Mouse (Mus musculus): ENCODE data around the gene Adgrd1. TPM values are rescaled to one million over a fixed set of nuclear protein-coding genes. Genes with fewer than 3 reads are reported as not detected.

Adgrd1 gene
- total RNA-seq, 2 experiments from 2014 or later = 6.5 to 8.5 TPM

DNA sequence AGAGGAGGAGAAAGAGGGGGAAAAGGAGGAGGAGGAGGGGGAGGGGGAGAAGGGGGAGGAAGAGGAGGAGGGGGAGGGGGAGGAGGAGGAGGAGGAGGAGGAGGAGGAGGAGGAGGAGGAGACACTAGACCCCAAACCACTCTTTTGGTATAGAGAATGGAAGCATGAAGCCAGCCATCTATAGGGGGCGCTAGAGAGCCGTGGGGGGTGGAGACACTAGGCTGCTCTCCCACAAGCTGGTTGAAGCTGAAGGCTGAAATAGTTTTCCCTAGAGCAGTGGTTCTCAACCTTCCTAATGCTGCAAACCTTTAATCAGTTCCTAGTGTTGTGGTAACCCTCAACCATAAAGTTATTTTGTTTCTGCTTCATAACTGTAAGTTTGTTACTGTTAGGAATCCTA lies 89.7 kb downstream of the Adgrd1 start:
- peak; percentile 33 to 67 for DNase-seq
- intact Hi-C loops (cut with DNase I) = no loop called here

DNA sequence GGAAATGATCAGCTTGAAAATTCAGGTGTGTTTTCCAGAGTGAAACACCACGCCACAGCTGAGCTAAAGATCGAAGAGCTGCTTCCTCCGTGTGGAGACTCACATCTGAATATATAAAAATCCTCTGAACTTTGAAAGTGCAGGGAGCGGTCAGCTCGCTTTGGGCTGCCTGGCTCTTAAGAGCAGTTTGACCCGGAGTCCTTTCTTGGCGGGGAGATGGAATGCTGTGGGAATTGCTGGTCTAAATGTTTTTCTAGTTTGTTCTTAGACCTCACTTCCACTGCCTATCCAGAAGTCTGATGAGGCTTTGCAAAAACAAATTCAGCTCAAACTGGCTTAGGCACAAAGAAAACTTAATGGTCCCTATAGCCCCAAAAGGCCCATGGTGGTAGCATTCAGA lies 90.4 kb downstream of the Adgrd1 start:
- intact Hi-C loops (cut with DNase I) = no loop called here
- DNase-seq = no peak

DNA sequence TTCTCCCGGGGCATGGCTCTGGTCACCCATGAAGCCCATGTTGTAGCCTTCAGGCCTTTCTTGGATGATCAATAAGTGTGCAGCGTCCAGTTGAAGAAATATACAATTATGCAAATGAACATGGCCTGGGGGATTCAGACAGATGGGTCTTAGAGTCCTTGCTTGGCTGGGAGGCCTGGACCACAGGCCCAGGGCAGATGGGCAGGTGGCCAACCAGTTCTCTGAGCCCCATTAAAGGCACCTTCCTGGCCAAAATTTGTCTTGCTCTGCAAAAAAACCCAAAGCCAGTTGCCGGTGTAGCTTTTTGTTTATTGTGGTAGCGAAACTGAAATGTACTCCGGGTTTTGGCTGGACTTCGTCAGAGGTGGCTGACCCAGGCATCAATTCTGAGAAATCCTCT lies 92.5 kb downstream of the Adgrd1 start:
- intact Hi-C loops (cut with DNase I) = no loop called here
- DNase-seq = no peak

DNA sequence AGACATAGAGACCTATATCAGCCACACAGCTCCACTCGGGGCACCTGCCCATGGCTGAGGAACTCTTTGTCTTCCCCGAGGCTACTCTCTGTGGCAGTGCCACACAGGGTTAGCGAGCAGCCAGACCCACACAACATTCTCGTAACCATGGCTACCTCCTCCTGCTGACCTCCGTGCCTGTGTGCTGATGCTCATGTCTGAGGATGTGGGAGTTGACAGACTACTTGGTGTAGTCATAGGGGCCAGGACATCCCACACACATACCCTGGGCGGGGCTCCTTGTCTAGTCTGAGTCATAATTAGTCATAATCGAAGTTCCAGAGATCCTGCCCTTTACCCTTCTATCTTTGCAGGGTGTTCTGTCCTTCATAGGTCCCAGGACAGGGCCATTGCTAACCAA lies 93.5 kb downstream of the Adgrd1 start:
- intact Hi-C loops (cut with DNase I) = no loop called here
- DNase-seq = no peak

DNA sequence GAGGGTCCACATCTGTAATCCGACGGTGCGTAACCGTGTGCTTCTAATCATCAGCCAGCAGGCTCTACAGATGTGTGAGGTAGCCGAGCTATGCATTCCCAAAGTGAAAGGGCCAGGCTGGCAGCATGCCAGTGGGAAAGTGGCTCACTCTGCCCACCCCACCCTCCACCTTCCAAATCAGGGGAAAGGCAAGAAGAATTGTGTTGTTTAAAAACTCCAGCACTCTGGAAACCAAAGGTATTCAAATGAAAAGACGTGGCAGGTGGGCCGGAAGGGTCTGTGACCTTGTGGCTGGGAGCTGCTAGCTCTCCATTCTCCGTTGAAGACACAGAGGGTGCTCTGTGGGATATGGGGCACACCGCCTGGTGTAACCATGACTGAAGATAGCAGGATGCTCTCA lies 100.0 kb downstream of the Adgrd1 start:
- DNase-seq = no peak
- intact Hi-C loops (cut with DNase I) = no loop called here

DNA sequence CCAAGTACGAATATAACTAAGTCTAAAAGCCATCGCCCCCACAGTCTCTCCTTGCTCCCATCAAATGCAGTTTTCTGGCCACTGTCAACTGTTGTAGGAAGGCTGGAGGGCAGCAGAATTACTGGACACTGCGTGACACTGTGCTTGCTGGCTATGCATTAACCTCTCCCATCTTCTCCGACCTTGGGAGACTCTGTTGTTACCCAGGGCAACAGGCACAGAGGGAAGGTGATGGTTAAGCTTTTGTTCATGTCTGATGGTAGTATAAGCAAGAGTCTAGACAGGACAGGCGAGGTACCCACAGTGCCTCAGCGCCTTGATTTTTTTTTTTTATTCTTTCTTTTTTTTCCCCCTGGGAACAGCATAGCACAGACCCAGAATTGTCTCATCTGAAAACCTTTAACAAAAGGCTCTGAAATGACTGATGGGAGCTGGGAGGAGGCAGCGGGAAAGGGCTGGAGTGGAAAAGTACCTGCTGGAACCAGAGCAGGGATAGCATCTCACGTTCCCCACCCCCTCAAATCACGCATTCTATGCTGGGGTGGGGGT lies 100.5 kb downstream of the Adgrd1 start:
- intact Hi-C loops (cut with DNase I) = no loop called here
- DNase-seq = no peak

DNA sequence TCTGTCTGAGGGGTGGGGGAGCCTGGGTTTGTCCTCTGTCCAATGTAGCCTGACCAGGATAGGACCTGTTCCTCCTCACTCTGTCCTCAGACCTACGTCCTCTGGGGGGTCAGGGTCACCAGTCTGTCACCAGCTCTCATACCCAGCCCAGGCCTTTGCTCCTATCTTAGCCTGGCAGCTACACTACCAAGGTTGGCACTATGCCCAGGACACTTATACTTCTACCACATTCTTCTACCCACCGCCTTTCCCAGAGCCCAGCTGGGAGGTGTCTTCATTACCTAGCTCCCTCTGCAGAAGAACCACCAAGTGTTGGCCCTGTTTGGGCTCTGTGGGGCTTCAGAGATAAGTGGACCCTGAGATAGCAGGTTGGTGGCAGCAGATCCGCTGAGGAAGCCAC lies 103.6 kb downstream of the Adgrd1 start:
- DNase-seq = peak; percentile 87
- intact Hi-C loops (cut with DNase I) = no loop called here

DNA sequence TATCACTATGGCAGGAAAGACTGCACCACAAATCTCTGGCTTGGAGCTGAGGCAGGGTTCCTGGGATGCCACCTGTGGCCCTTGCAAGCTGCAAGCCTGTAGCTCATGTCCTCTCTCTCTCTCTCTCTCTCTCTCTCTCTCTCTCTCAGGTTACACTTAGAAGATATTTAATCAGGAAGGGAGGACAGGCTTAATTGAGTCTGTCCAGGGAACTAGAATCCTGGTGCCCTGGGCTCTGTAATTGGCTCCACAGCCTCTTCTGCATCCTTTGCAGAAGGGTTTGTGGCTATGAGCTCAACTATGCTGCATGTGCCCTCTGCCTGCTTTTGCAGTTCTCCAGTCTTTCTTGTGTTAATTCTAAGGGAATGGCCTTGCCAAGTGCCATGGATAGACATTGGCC lies 111.7 kb downstream of the Adgrd1 start:
- intact Hi-C loops (cut with DNase I) = no loop called here
- no peak for DNase-seq

DNA sequence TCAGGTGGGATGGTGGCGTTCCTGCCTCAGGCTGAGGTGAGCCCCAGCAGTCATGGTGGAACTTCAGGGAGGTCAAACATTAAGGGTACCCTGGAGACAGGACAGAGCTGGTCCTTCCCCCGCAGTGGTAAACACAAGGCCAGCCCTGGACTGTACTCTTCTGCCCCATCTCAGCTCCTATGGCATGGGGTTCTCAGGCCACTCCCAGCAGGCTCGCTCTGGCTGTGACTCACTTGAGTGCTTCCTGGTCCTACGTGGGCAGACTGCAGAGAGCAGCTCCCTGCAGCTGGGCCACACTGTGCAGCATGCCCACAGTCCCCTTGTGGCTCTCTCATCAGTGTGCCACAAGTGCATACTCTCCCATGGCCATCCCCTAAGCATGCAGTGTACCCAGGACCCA lies 112.3 kb downstream of the Adgrd1 start:
- intact Hi-C loops (cut with DNase I) = no loop called here
- no peak for DNase-seq

DNA sequence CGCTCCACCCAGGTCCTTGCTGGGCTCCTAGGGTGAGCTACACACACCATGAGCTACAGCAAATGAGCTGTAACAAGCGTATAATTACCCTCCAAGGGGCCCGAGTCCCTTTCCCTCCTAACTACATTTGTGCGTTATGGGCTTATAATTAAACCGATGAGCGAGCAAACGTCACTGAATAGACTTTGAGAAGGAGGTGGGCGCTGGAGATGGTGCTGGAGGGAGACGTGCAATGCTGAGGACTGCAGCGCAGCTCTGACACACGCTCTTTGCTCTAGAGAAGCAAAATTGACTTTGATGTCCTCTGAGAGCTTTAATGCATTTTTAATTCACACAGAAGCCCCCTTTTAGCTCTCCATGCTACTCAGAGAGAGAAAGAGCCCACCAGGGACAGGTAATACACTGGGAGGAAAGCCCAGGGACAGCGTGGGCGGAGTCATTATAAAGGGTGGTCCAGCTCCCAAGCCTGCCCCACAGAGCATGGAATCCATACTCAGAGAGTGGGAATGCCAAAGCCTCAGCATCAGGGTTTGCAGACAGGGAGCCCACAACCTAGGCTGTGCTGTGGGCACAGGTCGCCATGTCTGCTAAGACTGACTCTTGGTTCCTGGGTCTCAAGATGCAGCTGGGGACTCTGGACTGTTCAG lies 115.0 kb downstream of the Adgrd1 start:
- no peak for DNase-seq
- intact Hi-C loops (cut with DNase I) = no loop called here

DNA sequence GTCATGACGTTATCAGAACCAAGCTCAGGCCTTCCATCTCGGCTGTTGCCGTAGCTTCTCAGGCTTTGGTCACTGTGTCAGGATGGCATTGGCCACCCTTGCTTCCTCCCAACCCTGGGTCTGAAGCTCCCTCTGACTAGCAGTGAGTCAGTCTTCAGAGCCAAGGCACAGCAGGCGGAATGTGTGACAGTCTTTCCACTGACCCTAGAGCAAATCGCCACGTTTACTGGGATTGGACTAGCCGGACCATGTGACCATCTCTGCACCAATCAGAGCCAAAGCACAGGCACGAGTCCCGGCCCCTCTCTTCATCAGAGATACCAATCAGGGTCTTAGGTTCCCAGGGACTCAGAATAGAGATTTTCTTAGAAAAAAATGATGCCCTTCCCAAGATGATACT lies 117.5 kb downstream of the Adgrd1 start:
- DNase-seq = no peak
- intact Hi-C loops (cut with DNase I) = no loop called here

DNA sequence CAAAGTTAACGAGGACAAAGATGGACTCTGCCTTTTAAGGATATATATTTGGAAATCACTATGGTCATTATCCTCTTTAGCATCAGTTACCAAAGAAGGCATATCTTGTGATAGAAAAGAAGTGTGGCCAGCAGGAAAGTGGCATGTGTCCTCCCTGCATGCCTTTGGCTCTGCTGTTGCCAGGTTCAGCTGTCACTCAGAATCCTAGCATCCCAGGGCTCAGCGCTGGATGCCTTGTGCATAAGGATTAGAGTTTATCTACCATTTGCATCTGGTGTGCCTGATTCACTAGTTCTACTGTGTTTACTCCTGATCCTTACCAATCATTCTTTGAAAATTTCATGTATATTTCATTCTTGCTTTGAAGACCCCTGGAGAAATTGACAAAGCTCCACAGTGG lies 119.5 kb downstream of the Adgrd1 start:
- intact Hi-C loops (cut with DNase I) = no loop called here
- DNase-seq = no peak

DNA sequence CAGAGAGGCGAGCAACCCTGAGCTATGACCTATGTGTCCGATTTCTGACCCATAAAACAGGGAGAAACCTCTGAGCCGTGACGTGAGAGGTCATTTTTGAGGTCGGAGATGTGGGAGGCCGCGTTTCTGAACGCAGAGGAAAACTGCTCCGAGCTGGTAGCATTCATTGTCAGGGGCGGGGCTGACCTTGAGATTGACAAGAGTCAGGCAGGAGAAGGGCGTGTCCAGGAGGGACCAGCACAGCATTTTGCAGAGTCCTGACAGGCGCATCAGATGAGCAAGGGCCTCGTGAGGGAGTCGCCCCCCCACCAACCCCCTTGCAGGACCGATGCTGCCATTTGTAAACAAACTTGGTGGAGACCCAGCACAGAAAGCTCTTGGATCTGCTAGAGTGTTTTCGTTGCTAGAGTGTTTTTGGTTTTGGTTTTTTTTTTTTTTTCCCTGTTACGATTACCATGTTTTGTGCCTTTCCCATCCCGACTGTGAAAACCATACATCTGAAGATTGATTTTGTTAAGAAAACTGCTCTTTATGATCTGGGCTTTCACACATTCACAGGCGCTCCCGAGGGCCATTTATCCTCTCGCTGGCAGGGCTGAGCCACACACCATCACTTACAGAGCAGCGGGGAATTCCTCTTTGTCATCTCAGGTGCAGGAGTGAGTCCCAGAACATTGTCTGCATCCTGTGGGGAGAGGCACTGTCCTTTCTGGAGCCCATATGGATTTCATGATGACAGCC lies 121.1 kb downstream of the Adgrd1 start:
- DNase-seq = no peak
- intact Hi-C loops (cut with DNase I) = no loop called here

DNA sequence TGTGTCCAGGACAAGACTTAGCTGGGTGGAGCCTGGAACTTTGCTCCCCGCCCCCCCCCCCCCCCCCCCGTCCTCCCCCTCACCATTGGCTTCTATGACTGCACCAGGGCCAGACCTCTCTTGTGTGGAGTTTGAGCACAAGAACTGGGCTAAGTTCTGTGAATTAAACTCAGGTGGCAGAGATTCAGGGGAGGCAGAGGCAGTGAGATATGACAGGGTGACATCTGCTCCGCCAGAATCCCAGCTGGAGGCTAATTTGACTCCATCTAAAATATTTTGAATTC lies 121.6 kb downstream of the Adgrd1 start:
- no peak for DNase-seq
- intact Hi-C loops (cut with DNase I) = no loop called here

DNA sequence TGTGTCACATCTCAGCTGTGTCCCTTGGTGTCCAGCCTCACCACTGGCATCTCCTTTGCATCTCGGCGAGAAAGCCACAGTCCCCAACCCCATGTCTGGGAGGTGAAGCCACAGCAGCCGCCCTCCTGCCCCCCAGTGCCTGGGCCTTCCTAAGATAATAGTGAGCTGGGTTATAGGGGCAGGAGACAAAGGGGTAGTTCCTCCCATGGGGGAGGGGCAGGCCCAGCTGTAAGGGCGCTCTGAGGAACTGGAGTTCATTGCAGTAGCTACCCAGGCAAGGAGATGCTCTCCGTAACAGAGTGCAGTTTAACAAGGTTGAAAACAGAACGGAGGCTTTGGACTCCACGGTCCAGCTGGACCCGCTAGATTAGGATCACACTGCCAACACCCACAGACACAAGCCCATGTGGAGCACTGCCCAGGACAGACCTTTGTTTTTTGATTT lies 122.0 kb downstream of the Adgrd1 start:
- DNase-seq = no peak
- intact Hi-C loops (cut with DNase I) = no loop called here

DNA sequence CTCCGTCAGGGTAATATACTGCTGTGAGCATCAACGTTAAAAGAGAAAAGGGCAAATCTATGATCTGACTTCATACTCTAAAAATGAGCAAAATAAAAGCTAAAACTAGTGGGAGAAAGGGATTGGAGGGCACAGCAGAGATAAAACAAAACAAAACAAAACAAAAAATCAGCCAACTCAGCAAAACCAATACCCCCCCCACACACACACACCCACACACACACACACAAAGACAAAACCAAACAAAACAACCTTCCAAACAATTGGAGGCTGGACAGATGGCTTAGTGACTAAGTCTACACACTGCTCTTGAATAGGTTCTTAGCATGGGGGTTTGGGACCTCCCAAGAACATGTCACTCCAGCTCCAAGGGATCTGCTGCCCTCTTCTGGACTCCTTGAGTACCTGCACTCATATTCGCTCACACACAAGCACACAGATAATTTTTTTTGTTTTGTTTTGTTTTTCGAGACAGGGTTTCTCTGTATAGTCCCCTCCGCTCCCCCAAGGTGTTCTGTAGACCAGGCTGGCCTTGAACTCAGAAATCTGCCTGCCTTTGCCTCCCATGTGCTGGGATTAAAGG lies 122.7 kb downstream of the Adgrd1 start:
- DNase-seq = no peak
- intact Hi-C loops (cut with DNase I) = no loop called here

DNA sequence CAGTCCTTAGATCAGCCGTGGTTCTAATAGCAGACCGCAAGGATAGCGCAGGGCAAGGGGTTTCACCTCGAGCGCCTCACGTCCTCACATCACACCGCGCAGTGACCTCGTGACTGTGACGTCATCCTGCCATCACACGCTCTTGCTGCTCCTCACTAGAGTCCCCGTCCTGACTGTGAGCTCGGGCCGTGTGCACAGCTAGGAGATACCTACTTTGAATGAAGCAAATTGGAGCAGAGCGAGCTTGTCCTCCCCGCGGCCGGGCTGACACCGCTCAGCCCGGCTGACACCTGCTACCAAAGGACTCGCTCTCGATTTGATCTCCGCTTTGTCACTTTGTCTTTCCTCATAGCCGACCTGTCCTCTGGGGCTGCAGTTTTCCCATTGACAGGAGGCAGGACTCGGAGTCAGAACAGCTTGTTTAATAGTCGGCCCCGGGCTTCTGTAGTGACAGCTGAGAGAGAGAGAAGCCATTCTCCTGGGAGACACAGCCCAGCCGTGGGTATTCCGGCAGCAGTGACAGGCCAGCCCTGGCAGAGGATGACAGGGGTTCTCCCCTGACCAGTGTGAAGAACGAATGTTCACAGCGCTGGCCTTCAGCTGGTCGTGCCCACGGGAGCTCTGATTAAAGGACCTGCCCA lies 129.4 kb downstream of the Adgrd1 start:
- no peak for DNase-seq
- intact Hi-C loops (cut with DNase I) = no loop called here

DNA sequence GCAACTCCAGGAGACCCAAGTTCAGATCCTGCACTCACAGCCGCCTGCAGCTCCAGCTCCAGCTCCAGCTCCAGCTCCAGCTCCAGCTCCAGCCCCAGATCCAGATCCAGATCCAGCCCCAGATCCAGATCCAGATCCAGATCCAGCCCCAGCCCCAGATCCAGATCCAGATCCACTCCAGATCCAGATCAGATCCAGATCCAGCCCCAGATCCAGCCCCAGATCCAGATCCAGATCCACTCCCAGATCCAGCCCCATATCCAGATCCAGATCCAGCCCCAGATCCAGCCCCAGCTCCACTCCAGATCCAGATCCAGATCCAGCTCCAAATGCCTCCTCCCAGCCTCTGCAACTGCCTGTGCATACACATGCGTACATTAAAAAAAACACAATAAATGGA lies 131.6 kb downstream of the Adgrd1 start:
- DNase-seq = no peak
- intact Hi-C loops (cut with DNase I) = no loop called here

DNA sequence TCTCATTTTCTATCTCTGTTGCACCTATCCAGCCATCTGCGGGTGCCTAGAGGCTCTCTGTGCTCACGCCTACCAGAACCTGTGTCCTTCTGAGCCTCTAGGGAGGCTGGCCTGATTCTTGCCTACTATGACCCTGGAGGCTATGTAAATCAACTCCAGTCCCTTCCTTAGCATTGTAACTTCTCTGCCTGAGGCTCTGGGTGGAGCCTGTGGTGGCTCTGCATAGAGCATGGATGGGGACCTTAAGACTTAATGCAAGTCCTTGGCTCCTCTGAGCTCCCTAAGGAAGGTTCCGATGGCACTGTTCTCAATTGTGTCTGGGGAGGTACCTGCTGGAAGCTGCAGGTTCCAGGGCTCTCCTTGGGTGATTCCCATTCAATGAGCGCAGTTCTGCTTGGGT lies 136.8 kb downstream of the Adgrd1 start:
- no peak for DNase-seq
- intact Hi-C loops (cut with DNase I) = no loop called here

DNA sequence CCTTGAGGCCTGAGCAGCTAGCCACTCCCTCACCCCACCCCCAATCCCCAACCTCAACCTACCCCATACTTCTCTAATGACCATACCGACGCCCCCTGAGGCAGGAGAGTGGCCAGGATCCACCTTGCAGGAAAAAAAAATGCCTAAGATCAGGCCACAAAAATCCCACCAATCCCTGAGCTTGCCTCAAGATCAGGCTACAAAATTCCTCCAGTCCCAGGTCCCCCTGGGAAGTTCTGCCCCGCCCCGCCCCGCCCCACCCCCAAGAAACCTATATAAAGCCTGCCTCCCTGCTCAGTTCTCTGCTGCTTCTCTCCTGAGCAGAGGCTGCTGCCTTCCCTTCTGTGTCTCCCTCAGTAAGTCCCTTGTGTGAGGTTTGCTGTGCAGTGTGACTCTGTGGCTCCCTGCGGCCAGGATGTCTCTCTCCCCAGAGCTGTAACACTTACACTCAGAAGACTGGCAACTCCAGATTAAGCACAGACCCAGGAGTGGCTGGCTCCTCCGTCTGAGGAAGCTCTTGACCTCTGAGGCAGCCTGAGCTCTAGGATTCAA lies 137.4 kb downstream of the Adgrd1 start:
- intact Hi-C loops (cut with DNase I) = no loop called here
- DNase-seq = no peak

DNA sequence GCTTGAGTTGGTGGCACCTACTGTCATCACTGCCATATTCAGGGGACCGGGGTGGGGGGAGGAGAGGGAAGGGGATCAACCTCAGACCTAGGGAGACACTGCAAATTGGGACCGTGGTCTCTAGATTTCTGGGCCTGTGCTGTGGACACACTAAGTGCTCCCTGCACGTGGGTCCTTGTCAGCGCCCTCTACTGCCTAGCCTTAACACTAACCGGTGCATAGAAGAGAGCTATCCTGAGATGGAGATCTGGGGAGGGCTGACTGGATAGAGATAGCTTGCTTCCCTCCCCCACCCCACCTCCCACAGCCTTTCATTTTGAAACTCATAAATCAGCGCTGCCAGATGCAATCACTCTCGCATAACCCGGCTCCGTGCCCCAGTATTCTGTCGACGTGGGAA lies 139.8 kb downstream of the Adgrd1 start:
- DNase-seq = no peak
- intact Hi-C loops (cut with DNase I) = no loop called here

DNA sequence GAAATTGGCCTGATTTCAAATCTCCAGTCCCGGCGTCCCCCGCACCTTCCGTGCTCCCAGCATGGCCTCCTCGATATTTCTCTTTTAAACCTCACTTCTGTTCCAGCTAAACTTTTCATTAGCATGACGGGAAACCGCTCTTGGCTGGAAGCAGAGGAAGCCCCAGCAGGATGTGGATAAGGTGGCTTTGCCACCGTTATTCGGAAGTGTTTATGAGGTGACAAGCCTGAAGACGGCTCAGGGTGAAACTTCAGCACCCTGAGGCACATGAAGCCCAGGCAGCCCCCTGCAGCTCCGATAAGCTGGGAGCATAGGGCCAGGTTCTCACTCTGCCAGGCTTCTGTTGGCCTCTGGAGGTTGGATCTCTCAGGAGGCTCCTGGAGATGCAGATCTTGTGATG lies 145.3 kb downstream of the Adgrd1 start:
- no peak for DNase-seq
- intact Hi-C loops (cut with DNase I) = no loop called here
